8 mouse cellular contexts compared by ENCODE assay signal in the genomic region with DNA sequence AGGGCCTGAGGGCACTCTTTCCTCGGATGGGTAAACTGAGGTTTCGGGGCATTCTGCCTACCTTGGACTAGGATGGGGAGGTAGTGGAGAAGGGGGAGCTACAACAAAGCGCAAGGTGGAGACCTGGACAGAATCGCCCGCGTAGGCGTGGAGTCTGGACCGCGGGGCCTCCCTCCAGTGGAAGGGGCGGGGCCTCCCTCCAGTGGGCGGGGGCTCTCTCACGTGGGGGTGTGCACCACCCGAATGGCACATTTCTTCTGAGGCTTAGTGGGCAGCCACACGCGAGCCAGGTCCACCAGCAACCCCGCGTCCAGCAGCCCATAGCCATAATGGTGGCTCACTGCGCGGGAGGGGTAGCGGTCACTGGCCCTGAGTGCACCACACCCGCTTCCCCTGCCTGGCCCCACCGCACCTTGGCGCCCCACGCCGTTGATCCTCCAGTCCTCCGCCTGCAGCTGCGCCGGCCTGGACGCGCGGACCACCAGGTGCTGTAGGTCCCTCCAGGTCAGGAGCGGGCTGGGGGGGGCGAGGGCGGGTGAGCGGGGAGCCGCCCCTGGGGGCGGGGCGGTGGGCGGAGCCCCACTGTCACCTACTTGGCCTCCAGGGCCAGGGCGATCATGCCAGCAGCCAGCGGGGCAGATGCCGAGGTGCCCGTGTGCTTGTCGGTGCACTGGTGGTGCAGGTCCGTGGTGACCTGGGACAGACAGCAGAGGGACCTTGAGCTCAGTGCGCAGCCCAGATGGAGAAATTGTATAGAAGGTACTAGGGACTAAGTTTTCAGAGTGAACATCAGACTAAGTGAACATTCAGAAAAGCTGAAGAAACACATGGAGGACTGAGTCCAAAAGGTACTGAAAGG. TPM values are rescaled to one million over a fixed set of nuclear protein-coding genes. Genes with fewer than 3 reads are reported as not detected.
DNase-seq lines count a peak whose midpoint lies in the region; ATAC-seq and TF ChIP-seq lines count a peak whose summit lies in the region.

No protein-coding gene starts in this region.

- peak overlapping the region; percentile 60 for H3K9ac ChIP-seq in liver, embryonic 14.5 days (replicated peaks)

- H3K4me2 ChIP-seq in liver, embryonic 14.5 days (ENCODE audit: low read depth) = peak overlapping the region; percentile 96

- H3K27me3 ChIP-seq in liver, embryonic 14.5 days (ENCODE audit: control insufficient read depth, insufficient read depth, low read length) = no peaks in the 10 kb centered on the region

- no peaks in the 10 kb centered on the region for H3K9me3 ChIP-seq in liver, embryonic 14.5 days (ENCODE audit: control insufficient read depth, low read length)

- peaks cover 10 to 11% of the 10 kb centered on the region in 2 experiments for H3K4me1 ChIP-seq in liver, embryonic 14.5 days (replicated peaks; ENCODE audit: control insufficient read depth in 2 of 2, insufficient read depth in 2 of 2, low read length in 1 of 2)

- H3K27ac ChIP-seq in layer of hippocampus, adult 2 months = peak overlapping the region; percentile 54; the same call in 1 of the 2 replicates
- peak overlapping the region; percentile 43 for H3K27ac ChIP-seq in liver, embryonic 14.5 days

- H3K36me3 ChIP-seq in liver, embryonic 14.5 days (replicated peaks; ENCODE audit: control insufficient read depth, insufficient read depth, low read depth) = peaks cover 3% of the 10 kb centered on the region; the same call in 1 of the 2 replicates

- H3K4me3 ChIP-seq in layer of hippocampus, adult 2 months = peak overlapping the region; percentile 62
- peak overlapping the region; percentile 72 to 74 for H3K4me3 ChIP-seq in liver, embryonic 14.5 days (ENCODE audit: insufficient read depth in 1 of 2, low read depth in 2 of 2, low read length in 2 of 2)

- peak; percentile 74 for ATAC-seq in liver, embryonic 14.5 days (ENCODE audit: insufficient read depth)

- under 1% methylated on average over 44 of the region's 46 CpGs for WGBS in liver, embryonic 14.5 days (ENCODE audit: insufficient replicate concordance)

- no peak for DNase-seq in layer of hippocampus, adult 2 months (ENCODE audit: low spot score in 2 of 2)
- no peak for DNase-seq in layer of hippocampus, adult 8-10 months (ENCODE audit: low spot score in 2 of 2)
- peak; percentile 73 to 84 for DNase-seq in cerebellum, postnatal 25 days
- DNase-seq in gastrocnemius, postnatal 14 days = peak; percentile 73
- peak; percentile 85 for DNase-seq in induced T-regulatory cell, adult 2 months (ENCODE audit: low read depth)
- peak in 2 of 3 experiments; percentile 54 to 66 for DNase-seq in liver, embryonic 14.5 days (ENCODE audit: low read depth in 3 of 3, low spot score in 3 of 3)
- peak; percentile 75 for DNase-seq in naive thymus-derived CD4-positive, alpha-beta T cell, adult 2 months (ENCODE audit: low read depth)
- DNase-seq in testis, postnatal 14 days (ENCODE audit: low spot score) = peak; percentile 65

- no peak for TF ChIP-seq CTCF in layer of hippocampus, adult 2 months (conservative IDR thresholded peaks at IDR 0.05)
- TF ChIP-seq CTCF in liver, embryonic 14.5 days (IDR thresholded peaks at IDR 0.05; ENCODE audit: low read depth) = 0 out of 2 replicates have a peak, but pooled peaks have one; percentile 8

- intact Hi-C loops in gastrocnemius, postnatal 14 days (cut with DNase I; ENCODE audit: low total_unique reads) = no loop called here

- no peak for TF ChIP-seq EP300 in liver, embryonic 14.5 days (IDR thresholded peaks at IDR 0.05; ENCODE audit: low read depth)

RNA-seq across cellular contexts. Expression of a gene that starts 3.2 kb away (rescaled TPM):
- 10 to 100 TPM; 23.5 to 25.7 TPM for total RNA-seq in layer of hippocampus, adult 2 months (2021)
- total RNA-seq in layer of hippocampus, adult 8-10 months (2022) = 10 to 100 TPM; 20.4 to 27.1 (median 23.3) TPM
- total RNA-seq in gastrocnemius, postnatal 14 days (2021) = 1 to 10 TPM; 7.6 to 8.3 TPM
- polyA plus RNA-seq in liver, embryonic 14.5 days (2012; rRNA removed) = 24.3 and 24.7 TPM in 2 replicates
- polyA plus RNA-seq in liver, embryonic 14.5 days (2014; fragmentation: Nextera tagmentation; extraction: Ambion mirVana) = 29.4 and 29.5 TPM in 2 replicates

RNA-seq across cellular contexts. Expression of a gene that starts 5.8 kb away (rescaled TPM):
- 1 to 10 TPM; 2.8 to 3.2 TPM for total RNA-seq in layer of hippocampus, adult 2 months (2021)
- total RNA-seq in layer of hippocampus, adult 8-10 months (2022) = 1 to 10 TPM; 3.3 to 6.4 (median 4.1) TPM
- total RNA-seq in gastrocnemius, postnatal 14 days (2021) = 1 to 10 TPM in 1 of 2 experiments, under 1 TPM in 1; 0.53 to 1.2 TPM
- polyA plus RNA-seq in liver, embryonic 14.5 days (2012; rRNA removed) = 6.6 and 7.2 TPM in 2 replicates
- 3.1 and 3.2 TPM in 2 replicates for polyA plus RNA-seq in liver, embryonic 14.5 days (2014; fragmentation: Nextera tagmentation; extraction: Ambion mirVana)

RNA-seq across cellular contexts. Expression of a gene that starts 6.3 kb away (rescaled TPM):
- 10 to 100 TPM in 1 of 2 experiments, 1 to 10 TPM in 1; 9.6 to 11.0 TPM for total RNA-seq in layer of hippocampus, adult 2 months (2021)
- 10 to 100 TPM in 2 of 4 experiments, 1 to 10 TPM in 2; 9.2 to 12.3 (median 10.2) TPM for total RNA-seq in layer of hippocampus, adult 8-10 months (2022)
- 1 to 10 TPM; 1.9 to 2.5 TPM for total RNA-seq in gastrocnemius, postnatal 14 days (2021)
- polyA plus RNA-seq in liver, embryonic 14.5 days (2012; rRNA removed) = 23.6 and 29.2 TPM in 2 replicates
- 55.3 and 59.5 TPM in 2 replicates for polyA plus RNA-seq in liver, embryonic 14.5 days (2014; fragmentation: Nextera tagmentation; extraction: Ambion mirVana)

RNA-seq across cellular contexts. Expression of a gene that starts 24.7 kb away (rescaled TPM):
- 1 to 10 TPM; 4.7 to 7.2 TPM for total RNA-seq in layer of hippocampus, adult 2 months (2021)
- total RNA-seq in layer of hippocampus, adult 8-10 months (2022) = 1 to 10 TPM; 5.8 to 7.4 (median 6.7) TPM
- 10 to 100 TPM; 24.2 to 26.1 TPM for total RNA-seq in gastrocnemius, postnatal 14 days (2021)
- polyA plus RNA-seq in liver, embryonic 14.5 days (2012; rRNA removed) = 1.9 and 2.1 TPM in 2 replicates
- 1.3 TPM in 2 replicates for polyA plus RNA-seq in liver, embryonic 14.5 days (2014; fragmentation: Nextera tagmentation; extraction: Ambion mirVana)

RNA-seq across cellular contexts. Expression of a gene that starts 27.7 kb away (rescaled TPM):
- total RNA-seq in layer of hippocampus, adult 2 months (2021) = 100 to 1,000 TPM in 1 of 2 experiments, 10 to 100 TPM in 1; 98.3 to 110 TPM
- 100 to 1,000 TPM in 3 of 4 experiments, 10 to 100 TPM in 1; 90.4 to 113 (median 110) TPM for total RNA-seq in layer of hippocampus, adult 8-10 months (2022)
- 1 to 10 TPM in 1 of 2 experiments, under 1 TPM in 1; 0.93 to 1.2 TPM for total RNA-seq in gastrocnemius, postnatal 14 days (2021)
- 0.04 and 0.16 TPM in 2 replicates for polyA plus RNA-seq in liver, embryonic 14.5 days (2012; rRNA removed)
- 0.04 TPM in 1 of 2 replicates, not detected in the other for polyA plus RNA-seq in liver, embryonic 14.5 days (2014; fragmentation: Nextera tagmentation; extraction: Ambion mirVana)

Comparison
In these comparisons a context has a peak if more than half of its experiments do, and no peak if none do; other contexts are left out.
1. DNase-seq: peak in cerebellum, postnatal 25 days (2 of 2), gastrocnemius, postnatal 14 days (single experiment), induced T-regulatory cell, adult 2 months (single experiment), liver, embryonic 14.5 days (2 of 3), naive thymus-derived CD4-positive, alpha-beta T cell, adult 2 months (single experiment) and testis, postnatal 14 days (single experiment); none in layer of hippocampus, adult 2 months (0 of 2) and layer of hippocampus, adult 8-10 months (0 of 2).